Mouse (Mus musculus) cortical plate, adult 2 months (tissue): ENCODE measurements at regions not wholly inside any gene's neighbourhood (a gene's known extent, or its start where the extent isn't known, plus 50 kb on each side); places are given as distances from the start of the nearest gene placed in this dataset.

Experiments
- H3K27ac ChIP-seq: fragments of 200-500 bp; 2 replicates; pipeline ENCODE4 v1.5.1; 2012; ENCODE audit warnings: low read length, control low read depth, inconsistent platforms; ENCODE audit not compliant: insufficient read depth
- H3K4me1 ChIP-seq: fragments of 200-500 bp; 2 replicates; pipeline ENCODE4 v1.6.1; 2011; ENCODE audit warnings: low read length; ENCODE audit not compliant: control insufficient read depth, insufficient read depth
- H3K4me3 ChIP-seq: fragments of 200-500 bp; 2 replicates; pipeline ENCODE4 v1.5.1; 2011; ENCODE audit warnings: mild to moderate bottlenecking, low read length, control low read depth; ENCODE audit not compliant: insufficient read depth
- CTCF ChIP-seq: fragments of 200-500 bp; IDR thresholded peaks from 2 replicates; pipeline ENCODE4 v1.5.1; 2011; ENCODE audit warnings: mild to moderate bottlenecking, control low read depth, low read length; ENCODE audit not compliant: insufficient read depth; ENCODE audit errors: extremely low read depth
- POLR2A ChIP-seq: fragments of 200-500 bp; IDR thresholded peaks from 2 replicates; pipeline ENCODE4 v1.6.1; 2011; ENCODE audit warnings: mild to moderate bottlenecking, low read length, control low read depth; ENCODE audit not compliant: insufficient read depth; ENCODE audit errors: extremely low read depth

DNA sequence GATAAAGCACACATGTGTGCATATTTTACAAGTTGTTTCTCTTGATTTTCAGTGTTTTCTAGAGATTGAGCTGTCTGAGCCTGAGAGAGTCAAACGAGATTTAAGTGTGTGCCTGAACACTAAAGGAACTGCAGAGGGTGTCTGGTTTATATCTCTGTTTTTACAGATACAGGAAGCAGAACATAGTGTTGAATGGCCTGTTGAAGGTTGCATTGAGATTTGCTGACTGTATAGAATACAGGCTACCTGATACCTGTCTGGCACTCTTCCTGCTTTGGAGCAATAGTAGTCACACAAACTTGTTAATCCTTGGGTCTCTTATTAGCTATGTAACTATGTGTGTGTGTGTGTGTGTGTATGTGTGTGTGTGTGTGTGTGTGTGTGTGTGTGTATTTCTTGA, 431.7 kb downstream of the Rnf144b start:
- H3K4me3 ChIP-seq, result no peak overlapping the region
- TF ChIP-seq POLR2A (no peak), CTCF (no peak)
- H3K4me1 ChIP-seq, result no peaks in the 10 kb centered on the region
- no peak overlapping the region for H3K27ac ChIP-seq

DNA sequence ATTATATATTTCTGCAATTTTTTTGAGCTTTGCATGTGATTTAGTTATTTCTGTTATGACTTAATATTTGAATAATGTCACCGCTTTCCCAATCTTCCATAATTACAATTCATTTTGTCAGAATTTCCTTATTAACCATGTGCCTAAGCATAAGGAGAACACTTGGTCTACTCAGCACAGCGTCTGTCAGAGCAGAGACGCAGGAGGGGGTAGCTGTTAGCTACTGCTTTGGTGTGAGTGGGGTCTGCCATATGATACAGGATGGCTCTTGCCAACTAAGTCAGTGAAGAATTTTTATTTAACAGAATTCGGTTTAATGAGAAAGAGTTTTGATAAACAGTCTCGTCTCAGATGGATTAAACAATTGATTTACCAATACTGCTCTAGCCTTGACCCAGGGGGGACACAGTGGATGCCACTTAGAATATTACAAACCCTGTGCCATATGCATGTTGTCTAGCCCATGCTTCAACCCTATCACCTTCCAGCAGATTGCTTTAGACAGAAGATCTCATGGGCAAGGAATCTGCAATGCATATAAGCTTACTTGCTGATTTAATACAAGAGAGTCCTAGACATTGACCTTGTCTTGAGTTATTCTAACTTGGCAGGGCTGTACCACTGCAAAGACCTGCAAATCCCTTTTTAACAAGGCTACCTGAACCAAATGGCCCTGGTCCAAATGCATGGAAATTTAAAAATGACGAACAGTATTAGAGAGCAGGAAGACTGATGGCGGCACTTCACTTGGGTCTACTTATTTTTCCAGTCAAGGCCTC, 434.9 kb downstream of the Rnf144b start:
- TF ChIP-seq CTCF (no peak), POLR2A (no peak)
- no peak overlapping the region for H3K27ac ChIP-seq
- H3K4me1 ChIP-seq, result no peaks in the 10 kb centered on the region
- no peak overlapping the region for H3K4me3 ChIP-seq

DNA sequence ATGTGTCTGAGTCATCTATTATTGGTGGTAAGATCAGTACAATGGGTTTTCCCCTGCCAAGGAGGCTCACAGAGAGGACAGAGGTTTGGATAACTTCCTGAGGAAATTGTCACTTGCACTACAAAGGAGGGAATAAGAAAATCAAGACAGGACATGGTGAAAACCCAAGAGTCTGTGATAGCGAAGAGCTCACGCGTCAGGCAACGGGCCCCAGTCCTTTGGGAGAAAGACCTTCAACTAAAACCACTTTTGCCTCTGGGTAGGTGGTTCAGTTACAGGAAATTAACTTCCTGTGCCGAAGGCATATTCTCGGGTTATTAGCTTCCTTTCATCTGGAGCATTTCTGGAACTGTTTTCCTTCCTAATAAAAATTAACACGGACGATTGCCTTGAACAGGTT, 440.4 kb downstream of the Rnf144b start:
- H3K27ac ChIP-seq, result no peak overlapping the region
- no peak overlapping the region for H3K4me3 ChIP-seq
- TF ChIP-seq POLR2A (no peak), CTCF (no peak)
- no peaks in the 10 kb centered on the region for H3K4me1 ChIP-seq

GRCm38 (mm10) chr13:47576516-47576915, 454.1 kb downstream of the Rnf144b start:
- no peaks in the 10 kb centered on the region for H3K4me1 ChIP-seq
- H3K27ac ChIP-seq, result no peak overlapping the region
- no peak overlapping the region for H3K4me3 ChIP-seq
- TF ChIP-seq POLR2A (no peak), CTCF (peak; percentile 16; the same call in 1 of the 2 replicates)

GRCm38 (mm10) chr13:47580144-47580543, 457.7 kb downstream of the Rnf144b start:
- Histone ChIP-seq H3K4me3 (no peak overlapping the region), H3K27ac (no peak overlapping the region), H3K4me1 (no peaks in the 10 kb centered on the region)
- TF ChIP-seq POLR2A (no peak), CTCF (no peak)

- TF ChIP-seq CTCF, result no peak
- no peak for TF ChIP-seq POLR2A
- H3K27ac ChIP-seq, result no peak overlapping the region
These were observed 462.7 kb downstream of the Rnf144b start for GRCm38 (mm10) chr13:47585158-47585557.

GRCm38 (mm10) chr13:47602646-47603045, 480.2 kb downstream of the Rnf144b start:
- Histone ChIP-seq H3K27ac (no peak overlapping the region), H3K4me3 (no peak overlapping the region), H3K4me1 (no peaks in the 10 kb centered on the region)
- no peak for TF ChIP-seq CTCF
- TF ChIP-seq POLR2A, result no peak

More at GRCm38 (mm10) chr13:47585158-47585557, 462.7 kb downstream of the Rnf144b start:
- Histone ChIP-seq H3K4me1 (no peaks in the 10 kb centered on the region), H3K4me3 (no peak overlapping the region)

GRCm38 (mm10) chr13:47611439-47611838, 489.0 kb downstream of the Rnf144b start:
- TF ChIP-seq POLR2A, result no peak
- no peak for TF ChIP-seq CTCF
- Histone ChIP-seq H3K4me1 (no peaks in the 10 kb centered on the region), H3K27ac (no peak overlapping the region), H3K4me3 (no peak overlapping the region)

DNA sequence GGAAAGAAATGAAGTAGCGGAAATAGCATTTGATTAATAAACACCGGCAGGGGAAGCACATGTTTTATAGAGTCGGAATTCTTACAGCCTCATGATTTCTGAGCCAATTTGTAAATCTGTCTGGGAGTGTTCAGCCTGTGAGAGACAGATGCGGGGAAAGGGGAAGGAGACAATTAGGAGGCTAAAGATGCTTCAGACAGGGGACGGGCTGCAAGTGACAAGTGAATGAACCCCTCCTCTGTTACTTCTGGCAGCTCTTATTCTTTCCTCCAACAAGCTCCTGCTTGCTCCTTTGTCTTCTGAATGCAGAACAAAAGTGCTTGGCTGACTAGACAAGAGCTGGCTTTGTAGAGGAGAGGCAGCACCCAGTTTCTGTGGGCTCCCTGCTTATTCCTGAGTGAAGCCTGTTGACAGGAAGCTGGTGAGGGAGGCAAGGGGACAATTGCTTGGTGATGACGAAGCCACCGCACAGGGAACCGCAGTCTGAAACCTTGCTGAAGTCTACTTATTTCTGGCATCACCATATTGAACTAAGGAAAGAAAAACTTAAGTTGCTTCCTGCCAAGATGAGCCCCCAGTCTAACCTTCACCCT, 514.2 kb downstream of the Rnf144b start:
- Histone ChIP-seq H3K27ac (no peak overlapping the region), H3K4me3 (no peak overlapping the region), H3K4me1 (no peaks in the 10 kb centered on the region)
- no peak for TF ChIP-seq CTCF
- TF ChIP-seq POLR2A, result no peak

- TF ChIP-seq POLR2A (no peak), CTCF (no peak)
- no peak overlapping the region for H3K27ac ChIP-seq
- H3K4me3 ChIP-seq, result no peak overlapping the region
- H3K4me1 ChIP-seq, result no peaks in the 10 kb centered on the region
These were observed 519.9 kb downstream of the Rnf144b start for GRCm38 (mm10) chr13:47642341-47642740.
